Mouse (Mus musculus): ENCODE results near the gene Zfp61. TPM values are rescaled to one million over a fixed set of nuclear protein-coding genes. Genes with fewer than 3 reads are reported as not detected.

The Zfp61 gene
- polyA plus RNA-seq, 1 experiment from 2014 or later = 22.9 TPM

- H3K36me3 ChIP-seq (ENCODE audit: insufficient read depth, low read length) = no peaks in the 10 kb centered on the region
- H3K4me2 ChIP-seq (ENCODE audit: low read length) = peak within 1 kb of the TSS; percentile 32
- H3K9me3 ChIP-seq (replicated peaks; ENCODE audit: low read length) = no peaks in the 10 kb centered on the region
- no peak within 1 kb of the TSS for H3K4me3 ChIP-seq (replicated peaks; ENCODE audit: low read depth, low read length)
- no peak within 1 kb of the TSS for H3K9ac ChIP-seq (ENCODE audit: low read depth, low read length)
- DNase-seq (ENCODE audit: low spot score) = no peak
- WGBS = 42% methylated on average over 49 of the region's 49 CpGs
- TF ChIP-seq CTCF (IDR thresholded peaks at IDR 0.05; ENCODE audit: low read depth) = no peak
- H3K4me1 ChIP-seq (replicated peaks; ENCODE audit: insufficient read depth, low read length) = no peaks in the 10 kb centered on the region
- no peak within 1 kb of the TSS for H3K27ac ChIP-seq
- no peak for ATAC-seq (replicated peaks; ENCODE audit: low FRiP score, low read depth)
- H3K27me3 ChIP-seq (ENCODE audit: insufficient read depth, low read length) = no peaks in the 10 kb centered on the region
Observed at GRCm38 (mm10) chr7:24333304-24333986, 32.4 kb upstream of the Zfp61 start, which contains the start of gene Tescl. Tescl (minus strand) TSS chr7:24333936.

- no peak overlapping the region for H3K9ac ChIP-seq (ENCODE audit: low read depth, low read length)
- no peaks in the 10 kb centered on the region for H3K36me3 ChIP-seq (ENCODE audit: insufficient read depth, low read length)
- ATAC-seq (replicated peaks; ENCODE audit: low FRiP score, low read depth) (no peak), DNase-seq (ENCODE audit: low spot score) (no peak)
- no peaks in the 10 kb centered on the region for H3K4me1 ChIP-seq (replicated peaks; ENCODE audit: insufficient read depth, low read length)
- no peak overlapping the region for H3K27ac ChIP-seq
- no peak overlapping the region for H3K4me2 ChIP-seq (ENCODE audit: low read length)
- no peaks in the 10 kb centered on the region for H3K27me3 ChIP-seq (ENCODE audit: insufficient read depth, low read length)
- no peak overlapping the region for H3K4me3 ChIP-seq (replicated peaks; ENCODE audit: low read depth, low read length)
- WGBS = 81% methylated on average over 14 of the region's 14 CpGs
- H3K9me3 ChIP-seq (replicated peaks; ENCODE audit: low read length) = peaks cover 4% of the 10 kb centered on the region; the same call in 1 of the 2 replicates
- TF ChIP-seq CTCF (IDR thresholded peaks at IDR 0.05; ENCODE audit: low read depth) = no peak
Observed at GRCm38 (mm10) chr7:24327281-24327975, 26.4 kb upstream of the Zfp61 start.

GRCm38 (mm10) chr7:24326273-24327135 lies 25.5 kb upstream of the Zfp61 start:
- Histone ChIP-seq H3K36me3 (ENCODE audit: insufficient read depth, low read length) (no peaks in the 10 kb centered on the region), H3K27ac (no peak overlapping the region), H3K4me2 (ENCODE audit: low read length) (peak overlapping the region; percentile 58), H3K27me3 (ENCODE audit: insufficient read depth, low read length) (no peaks in the 10 kb centered on the region), H3K9me3 (replicated peaks; ENCODE audit: low read length) (peaks cover 4% of the 10 kb centered on the region; the same call in 1 of the 2 replicates), H3K4me3 (replicated peaks; ENCODE audit: low read depth, low read length) (peak overlapping the region; percentile 20), H3K9ac (ENCODE audit: low read depth, low read length) (peak overlapping the region; percentile 35; the same call in 1 of the 2 replicates), H3K4me1 (replicated peaks; ENCODE audit: insufficient read depth, low read length) (no peaks in the 10 kb centered on the region)
- WGBS = 36% methylated on average over 20 of the region's 20 CpGs
- TF ChIP-seq CTCF (IDR thresholded peaks at IDR 0.05; ENCODE audit: low read depth) = no peak
- DNase-seq (ENCODE audit: low spot score) = no peak
- ATAC-seq (replicated peaks; ENCODE audit: low FRiP score, low read depth) = no peak

- H3K27ac ChIP-seq = no peak overlapping the region
- peak overlapping the region; percentile 58 for H3K4me2 ChIP-seq (ENCODE audit: low read length)
- H3K27me3 ChIP-seq (ENCODE audit: insufficient read depth, low read length) = no peaks in the 10 kb centered on the region
- H3K9ac ChIP-seq (ENCODE audit: low read depth, low read length) = peak overlapping the region; percentile 35; the same call in 1 of the 2 replicates
- peak; percentile 57 for DNase-seq (ENCODE audit: low spot score)
- peaks cover 4% of the 10 kb centered on the region; the same call in 1 of the 2 replicates for H3K9me3 ChIP-seq (replicated peaks; ENCODE audit: low read length)
- no peaks in the 10 kb centered on the region for H3K4me1 ChIP-seq (replicated peaks; ENCODE audit: insufficient read depth, low read length)
- H3K4me3 ChIP-seq (replicated peaks; ENCODE audit: low read depth, low read length) = peak overlapping the region; percentile 20
- TF ChIP-seq CTCF (IDR thresholded peaks at IDR 0.05; ENCODE audit: low read depth) = peak; percentile 36
- ATAC-seq (replicated peaks; ENCODE audit: low FRiP score, low read depth) = peak; percentile 49
- H3K36me3 ChIP-seq (ENCODE audit: insufficient read depth, low read length) = no peaks in the 10 kb centered on the region
- WGBS = 5% methylated on average over 13 of the region's 13 CpGs
Observed at GRCm38 (mm10) chr7:24325675-24326128, 24.7 kb upstream of the Zfp61 start.

GRCm38 (mm10) chr7:24325197-24325596 lies 24.2 kb upstream of the Zfp61 start:
- no peaks in the 10 kb centered on the region for H3K36me3 ChIP-seq (ENCODE audit: insufficient read depth, low read length)
- peaks cover 4% of the 10 kb centered on the region; the same call in 1 of the 2 replicates for H3K9me3 ChIP-seq (replicated peaks; ENCODE audit: low read length)
- peak overlapping the region; percentile 58 for H3K4me2 ChIP-seq (ENCODE audit: low read length)
- peak overlapping the region; percentile 20; the same call in 1 of the 2 replicates for H3K4me3 ChIP-seq (replicated peaks; ENCODE audit: low read depth, low read length)
- DNase-seq (ENCODE audit: low spot score) (no peak), ATAC-seq (replicated peaks; ENCODE audit: low FRiP score, low read depth) (no peak)
- no peak for TF ChIP-seq CTCF (IDR thresholded peaks at IDR 0.05; ENCODE audit: low read depth)
- no peak overlapping the region for H3K9ac ChIP-seq (ENCODE audit: low read depth, low read length)
- H3K27ac ChIP-seq = no peak overlapping the region
- no peaks in the 10 kb centered on the region for H3K27me3 ChIP-seq (ENCODE audit: insufficient read depth, low read length)
- WGBS = 78% methylated on average over 6 of the region's 6 CpGs
- H3K4me1 ChIP-seq (replicated peaks; ENCODE audit: insufficient read depth, low read length) = no peaks in the 10 kb centered on the region

- H3K36me3 ChIP-seq (ENCODE audit: insufficient read depth, low read length) = no peaks in the 10 kb centered on the region
- DNase-seq (ENCODE audit: low spot score) (no peak), ATAC-seq (replicated peaks; ENCODE audit: low FRiP score, low read depth) (no peak)
- no peak overlapping the region for H3K27ac ChIP-seq
- H3K27me3 ChIP-seq (ENCODE audit: insufficient read depth, low read length) = no peaks in the 10 kb centered on the region
- H3K9me3 ChIP-seq (replicated peaks; ENCODE audit: low read length) = peaks cover 4% of the 10 kb centered on the region; the same call in 1 of the 2 replicates
- H3K4me2 ChIP-seq (ENCODE audit: low read length) = no peak overlapping the region
- WGBS = 73% methylated on average over 4 of the region's 4 CpGs
- no peak overlapping the region for H3K9ac ChIP-seq (ENCODE audit: low read depth, low read length)
- no peak for TF ChIP-seq CTCF (IDR thresholded peaks at IDR 0.05; ENCODE audit: low read depth)
- H3K4me3 ChIP-seq (replicated peaks; ENCODE audit: low read depth, low read length) = no peak overlapping the region
- H3K4me1 ChIP-seq (replicated peaks; ENCODE audit: insufficient read depth, low read length) = no peaks in the 10 kb centered on the region
Observed at GRCm38 (mm10) chr7:24322593-24322992, 21.6 kb upstream of the Zfp61 start.

Measured in kidney, postnatal 0 days (tissue).